Mouse (Mus musculus): Measurements from ENCODE around the gene Grwd1.
"Not testable (repeated sequence)": the region's sequence is repeated elsewhere in the genome, so short reads cannot be mapped to it uniquely, and the experiment has no call there.

Gene Grwd1

GRCm38 (mm10) chr7:45830427-45831127, at the start of gene Grwd1:
Gene Grwd1, minus strand, starts transcription at chr7:45830944.
- DNase-seq (ENCODE audit: extremely low read depth, low read depth, low spot score) = no peak

GRCm38 (mm10) chr7:45880531-45880930, 49.8 kb upstream of the Grwd1 start:
- no peak for DNase-seq (ENCODE audit: extremely low read depth, low read depth, low spot score)

- not testable (repeated sequence) for DNase-seq (ENCODE audit: extremely low read depth, low read depth, low spot score)
These were observed 47.5 kb upstream of the Grwd1 start, which contains the start of gene Grin2d for GRCm38 (mm10) chr7:45878278-45878677. Gene Grin2d, minus strand, starts transcription at chr7:45878378.

- no peak for DNase-seq (ENCODE audit: extremely low read depth, low read depth, low spot score)
These were observed 46.2 kb upstream of the Grwd1 start for GRCm38 (mm10) chr7:45876895-45877294.

- no peak for DNase-seq (ENCODE audit: extremely low read depth, low read depth, low spot score)
These were observed 42.6 kb upstream of the Grwd1 start for GRCm38 (mm10) chr7:45873061-45873947.

GRCm38 (mm10) chr7:45872624-45873023, 41.9 kb upstream of the Grwd1 start, which contains the start of gene Kdelr1:
Gene Kdelr1, plus strand, starts transcription at chr7:45872772.
- DNase-seq (ENCODE audit: extremely low read depth, low read depth, low spot score) = no peak

- no peak for DNase-seq (ENCODE audit: extremely low read depth, low read depth, low spot score)
These were observed 39.7 kb upstream of the Grwd1 start for GRCm38 (mm10) chr7:45870282-45871058.

GRCm38 (mm10) chr7:45869787-45870186, 39.0 kb upstream of the Grwd1 start:
- no peak for DNase-seq (ENCODE audit: extremely low read depth, low read depth, low spot score)

GRCm38 (mm10) chr7:45869107-45869670, 38.4 kb upstream of the Grwd1 start:
- DNase-seq (ENCODE audit: extremely low read depth, low read depth, low spot score) = no peak

GRCm38 (mm10) chr7:45867871-45868270, 37.1 kb upstream of the Grwd1 start:
- no peak for DNase-seq (ENCODE audit: extremely low read depth, low read depth, low spot score)

- DNase-seq (ENCODE audit: extremely low read depth, low read depth, low spot score) = no peak
These were observed 35.5 kb upstream of the Grwd1 start for GRCm38 (mm10) chr7:45865925-45866910.

GRCm38 (mm10) chr7:45864435-45864834, 33.7 kb upstream of the Grwd1 start:
- no peak for DNase-seq (ENCODE audit: extremely low read depth, low read depth, low spot score)

- DNase-seq (ENCODE audit: extremely low read depth, low read depth, low spot score) = no peak
These were observed 32.1 kb upstream of the Grwd1 start for GRCm38 (mm10) chr7:45862804-45863203.

- no peak for DNase-seq (ENCODE audit: extremely low read depth, low read depth, low spot score)
These were observed 28.3 kb upstream of the Grwd1 start for GRCm38 (mm10) chr7:45859008-45859407.

- no peak for DNase-seq (ENCODE audit: extremely low read depth, low read depth, low spot score)
These were observed 26.5 kb upstream of the Grwd1 start for GRCm38 (mm10) chr7:45856950-45857901.

- DNase-seq (ENCODE audit: extremely low read depth, low read depth, low spot score) = no peak
These were observed 22.3 kb upstream of the Grwd1 start for GRCm38 (mm10) chr7:45853089-45853488.

- no peak for DNase-seq (ENCODE audit: extremely low read depth, low read depth, low spot score)
These were observed 19.9 kb upstream of the Grwd1 start for GRCm38 (mm10) chr7:45850661-45851060.

- no peak for DNase-seq (ENCODE audit: extremely low read depth, low read depth, low spot score)
These were observed 17.8 kb upstream of the Grwd1 start for GRCm38 (mm10) chr7:45848447-45849027.

Measured in fat pad, adult 2 months (tissue).